9 mouse cellular contexts compared by ENCODE assay signal in the genomic region with DNA sequence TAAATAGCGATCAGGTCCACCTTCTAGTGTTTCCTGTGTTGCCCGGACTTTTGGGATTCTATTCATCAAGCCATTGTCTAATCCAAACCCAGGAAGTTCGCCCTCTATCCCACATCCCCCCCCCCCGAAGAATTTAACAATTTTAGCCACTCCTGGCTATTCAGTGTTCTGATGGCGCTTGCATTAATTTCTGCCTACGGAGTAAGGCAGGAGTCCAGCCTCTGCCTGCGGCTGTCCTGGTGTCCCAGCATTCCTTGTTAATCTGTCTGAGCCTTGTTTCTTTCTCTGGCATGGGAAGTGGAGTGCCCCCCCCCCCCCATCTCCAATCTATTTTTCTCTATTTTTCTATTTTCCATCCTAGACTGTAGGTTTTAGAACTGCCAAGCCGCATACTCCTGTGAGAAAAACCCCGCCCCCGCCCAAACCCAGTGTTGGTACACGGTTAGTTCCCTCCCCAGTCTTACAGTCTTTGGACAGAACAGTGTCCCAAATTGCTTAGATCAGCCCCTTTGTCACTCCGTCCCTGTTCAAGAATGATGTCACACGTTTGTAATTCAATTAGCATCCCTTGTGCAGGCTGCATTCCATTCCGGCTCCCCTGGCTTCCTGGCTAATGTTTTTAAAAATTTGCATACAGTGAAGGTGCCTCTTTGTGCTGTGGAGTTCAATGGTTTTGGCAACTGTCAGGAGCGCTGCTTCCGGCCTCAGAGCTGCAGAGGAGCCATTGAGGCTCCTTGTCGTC. TPM values are rescaled to one million over a fixed set of nuclear protein-coding genes. Genes with fewer than 3 reads are reported as not detected.
DNase-seq lines count a peak whose midpoint lies in the region; ATAC-seq and TF ChIP-seq lines count a peak whose summit lies in the region.
"Had no signal": no experiment of that assay in that cellular context is flagged by ENCODE, and none has a peak within 500 bp of the region (broad histone marks: within the 10 kb centered on the region; RNA-seq: fewer than 3 reads in every experiment).

No protein-coding gene starts in this region.

- peak overlapping the region; percentile 12 to 29; a peak in 2 of 4 replicates for H3K27ac ChIP-seq in heart, embryonic 14.5 days (replicated peaks in 1 of 2; ENCODE audit: control insufficient read depth in 1 of 2, insufficient read depth in 1 of 2, low read depth in 2 of 2, low read length in 2 of 2)
- no peak overlapping the region for H3K27ac ChIP-seq in heart, embryonic 10.5 days
- 0 out of 2 replicates have a peak overlapping the region, but pooled peaks have one; percentile 17 for H3K27ac ChIP-seq in cortical plate, adult 2 months (ENCODE audit: insufficient read depth, low read length)
- peak overlapping the region; percentile 72 for H3K27ac ChIP-seq in hindbrain, embryonic 13.5 days
- H3K27ac ChIP-seq: liver, embryonic 14.5 days had no signal

- no peak overlapping the region for H3K4me3 ChIP-seq in heart, embryonic 14.5 days (ENCODE audit: control insufficient read depth in 1 of 2, insufficient read depth in 1 of 2, low read depth in 1 of 2, low read length in 2 of 2)
- no peak overlapping the region; the same call in 1 of the 2 replicates for H3K4me3 ChIP-seq in heart, embryonic 10.5 days
- H3K4me3 ChIP-seq in cortical plate, adult 2 months (ENCODE audit: insufficient read depth, low read length): no peak overlapping the region
- H3K4me3 ChIP-seq in hindbrain, embryonic 13.5 days: no peak overlapping the region

- TF ChIP-seq CTCF in cortical plate, adult 2 months (IDR thresholded peaks at IDR 0.05; ENCODE audit: extremely low read depth, insufficient read depth, low read length): no peak

- 25% methylated on average over 17 of the region's 17 CpGs for WGBS in heart, embryonic 14.5 days
- WGBS in heart, embryonic 10.5 days: 39% methylated on average over 17 of the region's 17 CpGs
- 10% methylated on average over 17 of the region's 17 CpGs for WGBS in hindbrain, embryonic 13.5 days

- intact Hi-C loops in left cerebral cortex, postnatal 14 days (cut with DNase I): no loop called here

- no peak for TF ChIP-seq POLR2A in cortical plate, adult 2 months (IDR thresholded peaks at IDR 0.05; ENCODE audit: extremely low read depth, insufficient read depth, low read length)

- H3K27me3 ChIP-seq in heart, embryonic 14.5 days (ENCODE audit: control insufficient read depth, insufficient read depth, low read length): no peaks in the 10 kb centered on the region
- H3K27me3 ChIP-seq in heart, embryonic 10.5 days (ENCODE audit: insufficient read depth, poor library complexity, severe bottlenecking): 0 out of 2 replicates have a peak, but pooled peaks cover 13% of the 10 kb centered on the region
- no peaks in the 10 kb centered on the region for H3K27me3 ChIP-seq in hindbrain, embryonic 13.5 days

- H3K4me2 ChIP-seq in heart, embryonic 14.5 days (ENCODE audit: low read length): peak overlapping the region; percentile 52
- peak overlapping the region; percentile 34 for H3K4me2 ChIP-seq in hindbrain, embryonic 13.5 days

- ATAC-seq in heart, embryonic 14.5 days (ENCODE audit: insufficient number of reproducible peaks, insufficient read depth, low FRiP score, low read depth): no peak
- ATAC-seq in hindbrain, embryonic 13.5 days (ENCODE audit: low FRiP score): peak; percentile 93
- ATAC-seq in megakaryocyte, adult 5-6 weeks (ENCODE audit: poor library complexity, severe bottlenecking): no peak

- peaks cover 7 to 12% of the 10 kb centered on the region in 2 experiments for H3K4me1 ChIP-seq in heart, embryonic 14.5 days (ENCODE audit: control insufficient read depth in 2 of 2, insufficient read depth in 2 of 2, low read length in 2 of 2)
- peaks cover 7% of the 10 kb centered on the region; the same call in 1 of the 2 replicates for H3K4me1 ChIP-seq in heart, embryonic 10.5 days
- H3K4me1 ChIP-seq in cortical plate, adult 2 months (ENCODE audit: control insufficient read depth, insufficient read depth, low read length): peaks cover 2% of the 10 kb centered on the region; the same call in 1 of the 2 replicates
- peaks cover 11% of the 10 kb centered on the region for H3K4me1 ChIP-seq in hindbrain, embryonic 13.5 days (replicated peaks)

- no peaks in the 10 kb centered on the region for H3K36me3 ChIP-seq in heart, embryonic 14.5 days (ENCODE audit: control insufficient read depth, insufficient read depth, low read length)
- no peaks in the 10 kb centered on the region for H3K36me3 ChIP-seq in heart, embryonic 10.5 days
- H3K36me3 ChIP-seq in hindbrain, embryonic 13.5 days: no peaks in the 10 kb centered on the region

- peak overlapping the region; percentile 5; the same call in 1 of the 2 replicates for H3K9ac ChIP-seq in heart, embryonic 14.5 days (ENCODE audit: low read length)
- H3K9ac ChIP-seq in hindbrain, embryonic 13.5 days: peak overlapping the region; percentile 25; the same call in 1 of the 2 replicates
- H3K9ac ChIP-seq: liver, embryonic 14.5 days had no signal

- DNase-seq in heart, embryonic 10.5 days (ENCODE audit: low spot score): no peak
- DNase-seq in left cerebral cortex, postnatal 14 days (ENCODE audit: low spot score in 2 of 2): peak; percentile 45 to 75
- DNase-seq in lung, postnatal 4 days: no peak
- DNase-seq in urinary bladder, postnatal 14 days (ENCODE audit: low spot score): no peak

- H3K9me3 ChIP-seq in heart, embryonic 14.5 days (ENCODE audit: control insufficient read depth, low read length): no peaks in the 10 kb centered on the region
- no peaks in the 10 kb centered on the region for H3K9me3 ChIP-seq in heart, embryonic 10.5 days
- H3K9me3 ChIP-seq in hindbrain, embryonic 13.5 days: no peaks in the 10 kb centered on the region

RNA-seq across cellular contexts. Expression of a gene that starts 15.4 kb away (rescaled TPM):
- polyA plus RNA-seq in heart, embryonic 14.5 days (2014; fragmentation: Nextera tagmentation; extraction: Ambion mirVana): not detected in 2 replicates
- polyA plus RNA-seq in heart, embryonic 10.5 days (2016; fragmentation: Nextera tagmentation; extraction: Ambion mirVana): not detected in 2 replicates
- 0.26 and 1.4 TPM in 2 replicates for polyA plus RNA-seq in cortical plate, adult 2 months (2012; rRNA removed)
- not detected in 2 replicates for polyA plus RNA-seq in hindbrain, embryonic 13.5 days (2015; fragmentation: Nextera tagmentation; extraction: Ambion mirVana)
- total RNA-seq in left cerebral cortex, postnatal 14 days (2021): not detected
- total RNA-seq in megakaryocyte, adult 5-6 weeks (2015): not detected in 2 replicates
- total RNA-seq in megakaryocyte, adult 5-6 weeks (2017): not detected in 2 replicates

RNA-seq across cellular contexts. Expression of a gene that starts 44.1 kb away (rescaled TPM):
- 11.0 and 11.5 TPM in 2 replicates for polyA plus RNA-seq in heart, embryonic 14.5 days (2014; fragmentation: Nextera tagmentation; extraction: Ambion mirVana)
- polyA plus RNA-seq in heart, embryonic 10.5 days (2016; fragmentation: Nextera tagmentation; extraction: Ambion mirVana): 26.7 and 26.9 TPM in 2 replicates
- 18.3 and 19.3 TPM in 2 replicates for polyA plus RNA-seq in cortical plate, adult 2 months (2012; rRNA removed)
- 19.3 and 19.5 TPM in 2 replicates for polyA plus RNA-seq in hindbrain, embryonic 13.5 days (2015; fragmentation: Nextera tagmentation; extraction: Ambion mirVana)
- 10 to 100 TPM; 19.7 to 19.8 TPM for total RNA-seq in left cerebral cortex, postnatal 14 days (2021)
- 89.4 and 92.0 TPM in 2 replicates for total RNA-seq in megakaryocyte, adult 5-6 weeks (2015)
- 41.7 and 44.5 TPM in 2 replicates for total RNA-seq in megakaryocyte, adult 5-6 weeks (2017)

RNA-seq across cellular contexts. Expression of a gene that starts 57.6 kb away (rescaled TPM):
- polyA plus RNA-seq in heart, embryonic 14.5 days (2014; fragmentation: Nextera tagmentation; extraction: Ambion mirVana): 3.8 and 6.4 TPM in 2 replicates
- 3.8 and 4.7 TPM in 2 replicates for polyA plus RNA-seq in heart, embryonic 10.5 days (2016; fragmentation: Nextera tagmentation; extraction: Ambion mirVana)
- polyA plus RNA-seq in cortical plate, adult 2 months (2012; rRNA removed): 35.1 and 37.0 TPM in 2 replicates
- polyA plus RNA-seq in hindbrain, embryonic 13.5 days (2015; fragmentation: Nextera tagmentation; extraction: Ambion mirVana): 22.9 and 27.1 TPM in 2 replicates
- total RNA-seq in left cerebral cortex, postnatal 14 days (2021): 10 to 100 TPM; 18.8 to 28.4 TPM
- total RNA-seq in megakaryocyte, adult 5-6 weeks (2015): 21.3 and 23.2 TPM in 2 replicates
- total RNA-seq in megakaryocyte, adult 5-6 weeks (2017): 48.0 and 54.2 TPM in 2 replicates

Comparison
In these comparisons a context has a peak if more than half of its experiments do, and no peak if none do; other contexts are left out.
1. DNase-seq: peak in left cerebral cortex, postnatal 14 days (2 of 2); none in heart, embryonic 10.5 days (single experiment), lung, postnatal 4 days (0 of 2) and urinary bladder, postnatal 14 days (single experiment).